Mouse (Mus musculus): ENCODE results near the gene Caps2.
"Not testable (repeated sequence)": the region's sequence is repeated elsewhere in the genome, so short reads cannot be mapped to it uniquely, and the experiment has no call there.

Caps2 gene

DNA sequence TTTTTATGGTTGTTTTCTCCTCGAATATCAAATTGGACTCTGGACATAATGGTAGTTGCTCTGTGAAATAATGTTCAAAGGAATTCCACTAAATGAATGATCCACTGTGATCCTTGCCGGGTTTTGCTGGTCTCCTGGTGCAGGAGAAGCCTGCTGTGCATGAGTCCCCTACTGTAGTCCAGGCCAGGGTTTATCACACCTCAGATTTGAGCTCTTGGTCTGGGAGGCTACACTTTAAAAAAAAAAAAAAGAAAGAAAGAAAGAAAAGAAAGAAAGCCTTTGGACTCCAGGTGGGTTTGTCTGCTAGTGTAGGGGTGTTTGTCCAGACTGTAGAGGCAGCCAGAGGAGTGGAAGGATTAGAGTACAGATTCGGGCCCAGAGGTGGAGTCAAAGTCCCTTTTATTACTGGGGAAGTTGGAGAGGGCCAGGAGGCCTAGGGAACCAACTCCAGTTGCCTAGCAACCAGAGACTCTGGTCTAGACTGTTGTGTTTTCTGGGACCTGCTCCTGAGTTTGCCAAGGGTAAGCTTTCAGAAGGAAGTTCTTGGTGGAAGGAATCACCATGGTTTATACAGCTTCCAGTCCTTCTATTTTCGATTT lies at the start of gene Caps2:
Gene Caps2 (plus strand): TSS at position 454 of the 599 bp plus-strand sequence.
- DNase-seq, result peak; percentile 43

DNA sequence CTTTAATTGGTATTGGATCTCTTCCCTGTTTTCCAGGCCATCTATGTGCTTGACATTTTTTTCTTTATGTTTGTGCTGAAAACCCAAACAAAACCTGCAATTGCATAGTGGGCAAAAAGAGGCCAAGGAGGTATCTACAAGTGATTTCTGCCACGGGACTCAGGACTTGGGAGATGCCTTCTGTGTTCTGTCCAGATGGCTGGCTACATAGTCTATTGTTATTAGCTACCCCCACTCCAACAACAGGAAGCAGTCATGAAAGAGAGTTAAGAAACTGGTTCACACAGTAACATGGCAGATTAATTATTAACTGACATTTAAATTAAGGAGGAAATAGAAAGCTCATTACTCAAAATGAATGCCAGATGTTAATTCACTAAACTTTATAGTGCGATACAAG lies 38.3 kb upstream of the Caps2 start:
- not testable (repeated sequence) for DNase-seq

DNA sequence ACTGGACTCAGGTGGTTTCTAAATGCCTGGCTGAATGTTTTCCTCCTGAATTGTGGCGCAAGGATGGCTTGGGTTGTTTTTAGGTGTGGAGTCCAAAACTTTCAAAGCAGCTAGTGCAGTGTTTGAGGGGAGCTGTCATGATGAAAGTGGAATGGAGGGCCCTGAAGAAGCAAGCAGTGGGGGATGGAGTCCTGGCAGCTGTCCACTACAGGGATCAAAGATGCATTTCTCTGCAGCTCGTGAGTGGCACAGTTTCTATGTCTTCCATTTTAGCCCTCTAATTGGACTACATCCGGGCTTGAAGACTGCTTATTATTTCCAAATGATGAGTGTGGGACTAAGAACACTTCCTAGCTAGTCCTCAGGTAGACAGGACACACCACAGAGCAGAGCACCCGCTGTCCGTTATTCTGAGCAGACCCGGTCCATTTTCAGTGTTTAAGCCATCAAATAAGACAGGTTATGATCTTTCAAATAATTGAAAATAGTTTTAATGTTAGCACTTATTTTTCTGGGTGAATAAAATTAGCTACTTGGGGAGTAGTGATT lies 35.7 kb upstream of the Caps2 start:
- not testable (repeated sequence) for DNase-seq

GRCm38 (mm10) chr10:112132194-112132593 lies 31.2 kb upstream of the Caps2 start:
- no peak for DNase-seq

DNA sequence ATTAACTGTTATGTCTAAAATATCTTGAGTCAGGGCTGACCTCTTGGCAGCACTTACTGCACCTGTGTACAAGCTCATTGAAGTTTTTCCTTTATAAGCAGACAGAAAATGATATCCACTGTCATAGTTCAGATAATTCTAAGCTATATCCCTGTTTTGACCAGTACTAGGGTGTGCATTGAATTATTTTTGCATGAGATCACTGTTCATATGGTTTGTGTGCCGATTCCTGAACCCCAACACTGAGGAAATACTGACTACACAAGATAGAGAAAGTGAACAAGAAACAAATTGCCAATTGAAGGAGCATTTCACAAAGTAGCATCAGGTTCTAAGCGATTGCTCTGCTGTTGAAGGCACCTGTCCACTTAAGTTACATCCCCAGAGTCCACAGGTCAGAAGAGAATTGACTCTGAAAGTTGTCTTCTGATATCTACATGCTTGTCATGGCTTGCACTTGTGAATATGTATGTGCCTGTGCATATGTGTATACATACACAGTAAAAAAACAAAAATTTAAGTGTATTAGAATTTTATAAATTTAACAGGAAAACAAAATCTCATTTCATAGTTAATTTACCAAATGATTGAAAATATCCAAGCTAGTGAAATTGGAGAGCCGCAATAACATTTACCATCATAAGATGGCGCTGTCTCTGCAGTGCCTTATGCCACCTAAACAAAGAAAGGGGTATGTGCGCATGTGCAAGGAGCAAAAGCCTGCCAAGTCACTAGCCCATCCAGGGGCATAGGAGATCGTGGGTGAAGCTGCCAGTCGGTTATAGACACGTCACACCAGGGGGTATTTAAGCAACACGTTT lies 25.2 kb upstream of the Caps2 start:
- DNase-seq, result peak; percentile 37

- DNase-seq, result no peak
Observed at GRCm38 (mm10) chr10:112138871-112139430, 24.5 kb upstream of the Caps2 start.

GRCm38 (mm10) chr10:112139834-112140233 lies 23.6 kb upstream of the Caps2 start:
- no peak for DNase-seq

DNA sequence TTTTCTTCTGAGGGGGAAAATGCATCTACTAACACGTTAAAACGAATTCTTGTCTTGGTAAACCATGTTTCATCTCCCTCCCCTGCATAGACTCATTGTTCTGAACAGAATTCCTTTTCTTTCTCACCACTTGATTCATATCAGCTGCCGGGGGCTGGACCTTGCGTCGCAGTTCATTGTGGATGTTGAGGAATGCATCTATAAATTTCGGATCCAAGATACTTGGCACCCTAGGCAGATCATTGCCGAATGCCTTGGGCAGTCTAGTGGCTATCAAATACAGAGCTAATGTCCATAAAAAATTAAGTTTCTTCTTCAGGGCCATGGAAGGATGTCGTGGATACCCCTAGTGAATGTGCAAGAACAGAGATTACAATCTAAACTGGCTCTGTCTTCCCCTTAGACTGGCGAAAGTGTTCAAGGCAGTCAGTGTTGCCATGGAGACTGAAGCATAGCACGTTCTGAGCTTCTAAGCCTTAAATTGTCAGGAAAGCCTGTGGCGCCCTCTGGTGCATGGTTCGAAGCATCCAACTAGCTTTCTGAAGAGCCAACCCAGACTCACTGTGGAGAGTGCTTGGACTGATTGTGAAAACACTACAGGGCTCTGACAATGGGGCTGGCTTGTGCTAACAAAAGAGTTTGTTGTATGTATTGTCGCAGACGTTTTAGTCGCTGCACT lies 3.4 kb upstream of the Caps2 start, which contains the start of gene Glipr1l3:
Gene Glipr1l3 (minus strand): TSS at position 446 of the 679 bp plus-strand sequence.
- DNase-seq, result peak; percentile 78

GRCm38 (mm10) chr10:112177027-112177426 lies 13.6 kb downstream of the Caps2 start:
- DNase-seq, result not testable (repeated sequence)

DNA sequence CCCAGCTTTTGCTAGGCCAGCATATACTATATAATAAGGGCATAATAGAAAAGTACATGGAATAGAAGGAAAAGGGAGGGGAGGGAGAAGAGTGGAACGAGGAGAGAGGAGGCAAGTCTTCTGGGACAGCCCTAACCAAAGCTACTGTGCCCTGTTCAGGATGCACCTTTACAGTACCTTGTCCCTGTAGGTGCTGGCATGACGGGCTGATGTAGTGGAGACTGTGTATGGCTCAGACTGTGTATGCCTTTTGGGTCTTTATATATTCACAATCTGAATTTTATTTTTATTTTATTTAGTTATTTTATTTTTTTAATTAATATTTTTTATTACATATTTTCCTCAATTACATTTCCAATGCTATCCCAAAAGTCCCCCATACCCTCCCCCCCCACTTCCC lies 30.5 kb downstream of the Caps2 start:
- not testable (repeated sequence) for DNase-seq

DNA sequence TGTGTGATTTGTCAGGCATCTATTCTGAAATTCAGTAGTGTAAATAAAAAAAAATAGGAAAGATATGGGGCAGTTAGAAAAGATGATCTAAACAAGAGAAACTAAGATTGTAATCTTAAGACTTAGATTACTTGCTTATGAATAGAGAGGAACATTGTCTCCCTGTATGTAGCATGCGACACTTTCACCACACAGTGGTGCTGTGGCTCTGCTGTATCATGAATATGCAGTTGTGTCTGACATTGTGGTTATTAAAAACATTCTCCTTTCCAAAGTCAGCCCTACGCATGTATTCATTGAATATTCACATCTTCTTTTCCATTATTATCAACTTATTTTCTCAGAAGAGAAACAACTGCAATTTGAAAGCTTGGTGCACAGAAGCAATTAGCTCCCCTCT lies 40.0 kb downstream of the Caps2 start:
- peak; percentile 18 for DNase-seq

GRCm38 (mm10) chr10:112227073-112227472 lies 63.7 kb downstream of the Caps2 start:
- no peak for DNase-seq

DNA sequence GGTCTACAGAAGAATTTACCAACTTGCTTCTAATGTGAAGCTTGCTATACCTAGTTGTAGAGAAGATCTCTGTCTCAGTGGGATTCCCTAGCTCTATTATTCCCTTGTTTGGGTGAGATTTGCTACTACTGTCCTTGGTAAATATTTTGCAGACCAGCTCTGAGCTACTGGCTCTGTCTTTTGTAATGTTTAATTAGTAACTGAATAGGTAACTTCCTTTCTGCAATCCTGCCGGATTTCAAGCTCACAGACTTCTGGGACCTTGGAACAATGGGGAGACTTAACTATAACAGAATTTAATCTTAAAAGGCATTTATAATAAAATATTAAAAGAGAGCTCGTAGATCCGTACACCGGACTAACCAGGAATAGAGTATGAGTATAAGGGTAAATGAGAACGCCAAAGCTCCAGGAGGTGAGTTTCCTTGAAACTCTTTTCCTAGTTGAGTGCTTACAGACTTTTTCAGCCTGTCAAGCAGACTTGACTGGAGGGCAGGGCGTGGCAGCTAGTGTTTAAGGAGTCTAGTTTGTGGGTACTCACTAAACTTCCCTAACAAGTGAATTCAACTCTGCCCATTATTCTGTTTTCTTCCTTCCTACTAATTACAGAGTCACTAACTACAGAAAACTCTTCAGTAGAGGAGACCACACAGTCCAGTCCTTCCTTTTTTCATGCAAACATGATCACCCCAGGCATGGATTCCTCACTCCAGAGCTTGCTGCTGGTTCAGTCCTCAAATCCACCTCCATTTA lies 65.8 kb downstream of the Caps2 start:
- DNase-seq, result peak; percentile 7

DNA sequence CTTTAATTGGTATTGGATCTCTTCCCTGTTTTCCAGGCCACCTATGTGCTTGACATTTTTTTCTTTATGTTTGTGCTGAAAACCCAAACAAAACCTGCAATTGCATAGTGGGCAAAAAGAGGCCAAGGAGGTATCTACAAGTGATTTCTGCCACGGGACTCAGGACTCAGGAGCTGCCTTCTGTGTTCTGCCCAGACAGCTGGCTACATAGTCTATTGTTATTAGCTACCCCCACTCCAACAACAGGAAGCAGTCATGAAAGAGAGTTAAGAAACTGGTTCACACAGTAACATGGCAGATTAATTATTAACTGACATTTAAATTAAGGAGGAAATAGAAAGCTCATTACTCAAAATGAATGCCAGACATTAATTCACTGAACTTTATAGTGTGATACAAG lies 69.3 kb downstream of the Caps2 start:
- not testable (repeated sequence) for DNase-seq

GRCm38 (mm10) chr10:112235396-112235940 lies 72.0 kb downstream of the Caps2 start:
- DNase-seq, result not testable (repeated sequence)

GRCm38 (mm10) chr10:112248273-112248672 lies 84.9 kb downstream of the Caps2 start:
- no peak for DNase-seq

DNA sequence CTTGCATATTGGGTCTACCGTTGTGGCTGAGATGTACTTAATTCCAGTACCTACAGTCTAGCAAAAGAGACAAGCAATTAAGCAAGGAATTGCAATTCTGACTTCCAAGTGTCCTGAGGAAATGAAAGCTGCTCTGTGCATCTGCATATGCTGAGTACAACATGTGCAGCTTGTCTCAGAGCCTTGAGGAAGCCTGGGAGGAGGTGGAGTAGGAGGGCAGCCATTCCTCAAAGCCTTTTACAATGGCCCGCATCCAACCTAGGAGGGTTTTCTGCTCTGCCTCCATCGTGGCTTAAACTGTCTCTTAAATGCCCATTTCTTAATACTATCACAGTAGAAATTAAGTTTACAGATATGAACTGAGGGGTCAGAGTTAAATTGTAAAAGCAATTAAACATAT lies 100.0 kb downstream of the Caps2 start:
- DNase-seq, result no peak

Data from kidney, postnatal 14 days (tissue).